Mouse (Mus musculus) midbrain, embryonic 12.5 days (tissue): ENCODE data around the gene Tardbp. TPM values are rescaled to one million over a fixed set of nuclear protein-coding genes. Genes with fewer than 3 reads are reported as not detected.
A peak's percentile ranks its signal among the peaks of the same experiment; 100 is the strongest.

Experiments
- ATAC-seq: fragments of 200-750 bp; cut with Nextera tagmentation; 2 replicates; pipeline ENCODE4 v1.8.0; 2017; ENCODE audit warnings: low read depth, moderate TSS enrichment, moderate library complexity; ENCODE audit not compliant: low FRiP score
- H3K27ac ChIP-seq: fragments of 300-500 bp; sonication (generic); replicated peaks from 2 replicates; pipeline ENCODE4 v1.5.1; 2016; ENCODE audit warnings: mild to moderate bottlenecking
- H3K27me3 ChIP-seq: fragments of 300-500 bp; sonication (generic); 2 replicates; pipeline ENCODE4 v1.6.1; 2016; ENCODE audit warnings: mild to moderate bottlenecking
- H3K36me3 ChIP-seq: fragments of 300-500 bp; sonication (generic); 2 replicates; pipeline ENCODE4 v1.6.1; 2016
- H3K4me1 ChIP-seq: fragments of 300-500 bp; sonication (generic); 2 replicates; pipeline ENCODE4 v1.6.1; 2016
- H3K4me2 ChIP-seq: fragments of 300-500 bp; sonication (generic); replicated peaks from 2 replicates; pipeline ENCODE4 v1.6.1; 2016; ENCODE audit warnings: mild to moderate bottlenecking, moderate library complexity
- H3K4me3 ChIP-seq: fragments of 300-500 bp; sonication (generic); 2 replicates; pipeline ENCODE4 v1.5.1; 2016; ENCODE audit warnings: mild to moderate bottlenecking
- H3K9ac ChIP-seq: fragments of 300-500 bp; sonication (generic); replicated peaks from 2 replicates; pipeline ENCODE4 v1.6.1; 2016; ENCODE audit warnings: mild to moderate bottlenecking, moderate library complexity
- H3K9me3 ChIP-seq: fragments of 300-500 bp; sonication (generic); 2 replicates; pipeline ENCODE4 v1.6.1; 2016; ENCODE audit warnings: mild to moderate bottlenecking
- WGBS: fragments of 180-500 bp; shearing (Covaris S2); methylation state at CpG from one replicate; pipeline ENCODE4 v1.1.7; 2016; 5-methylcytosine and 5-hydroxymethylcytosine counted together
- polyA plus RNA-seq: library from polyadenylated mRNA; unstranded; fragments of >200 nt; fragmentation: Nextera tagmentation; extraction: Ambion mirVana; gene quantifications from 2 replicates; pipeline ENCODE4 v1.2.1, GENCODE M21; 2016

Gene Tardbp
- polyA plus RNA-seq, 1 experiment from 2014 or later, result 385 TPM

GRCm38 (mm10) chr4:148633395-148634061 lies 6.7 kb upstream of the Tardbp start:
- Histone ChIP-seq H3K36me3 (no peaks in the 10 kb centered on the region), H3K4me3 (no peak overlapping the region), H3K9me3 (0 out of 2 replicates have a peak, but pooled peaks cover 2% of the 10 kb centered on the region), H3K4me2 (no peak overlapping the region), H3K9ac (no peak overlapping the region), H3K27ac (no peak overlapping the region), H3K4me1 (no peaks in the 10 kb centered on the region), H3K27me3 (no peaks in the 10 kb centered on the region)
- WGBS, result 75% methylated on average over 2 of the region's 2 CpGs
- ATAC-seq, result no peak

- Histone ChIP-seq H3K27ac (no peak overlapping the region), H3K9me3 (no peaks in the 10 kb centered on the region), H3K4me2 (no peak overlapping the region), H3K9ac (no peak overlapping the region), H3K36me3 (no peaks in the 10 kb centered on the region), H3K4me3 (no peak overlapping the region), H3K4me1 (no peaks in the 10 kb centered on the region), H3K27me3 (no peaks in the 10 kb centered on the region)
- WGBS, result 73% methylated on average over 3 of the region's 3 CpGs
- ATAC-seq, result no peak
Observed at GRCm38 (mm10) chr4:148632013-148632692, 5.3 kb upstream of the Tardbp start.

GRCm38 (mm10) chr4:148627246-148627645 lies 427 bp upstream of the Tardbp start:
- H3K27me3 ChIP-seq, result no peaks in the 10 kb centered on the region
- H3K9ac ChIP-seq, result no peak overlapping the region
- WGBS, result 63% methylated on average over 3 of the region's 3 CpGs
- H3K9me3 ChIP-seq, result no peaks in the 10 kb centered on the region
- peaks cover 20% of the 10 kb centered on the region; the same call in 1 of the 2 replicates for H3K4me1 ChIP-seq
- H3K4me2 ChIP-seq, result peak overlapping the region; percentile 92
- H3K27ac ChIP-seq, result no peak overlapping the region
- H3K36me3 ChIP-seq, result peaks cover 28% of the 10 kb centered on the region
- peak; percentile 47 for ATAC-seq
- peak overlapping the region; percentile 96 for H3K4me3 ChIP-seq

- Histone ChIP-seq H3K9me3 (no peaks in the 10 kb centered on the region), H3K9ac (peak overlapping the region; percentile 99), H3K4me2 (peak overlapping the region; percentile 92), H3K27me3 (no peaks in the 10 kb centered on the region), H3K4me1 (peaks cover 20% of the 10 kb centered on the region; the same call in 1 of the 2 replicates), H3K27ac (peak overlapping the region; percentile 91), H3K36me3 (peaks cover 41% of the 10 kb centered on the region), H3K4me3 (peak overlapping the region; percentile 96)
- peak; percentile 67 for ATAC-seq
- WGBS, result 1% methylated on average over 57 of the region's 57 CpGs
Observed at GRCm38 (mm10) chr4:148625756-148626622, 830 bp downstream of the Tardbp start.

GRCm38 (mm10) chr4:148625010-148625409 lies 1.8 kb downstream of the Tardbp start:
- Histone ChIP-seq H3K27me3 (no peaks in the 10 kb centered on the region), H3K9me3 (no peaks in the 10 kb centered on the region), H3K4me3 (peak overlapping the region; percentile 96), H3K27ac (no peak overlapping the region), H3K4me2 (peak overlapping the region; percentile 92), H3K4me1 (peaks cover 20% of the 10 kb centered on the region; the same call in 1 of the 2 replicates), H3K36me3 (peaks cover 48% of the 10 kb centered on the region), H3K9ac (no peak overlapping the region)
- no peak for ATAC-seq
- 92% methylated on average over 10 of the region's 10 CpGs for WGBS

- 93% methylated on average over 4 of the region's 4 CpGs for WGBS
- Histone ChIP-seq H3K36me3 (peaks cover 62% of the 10 kb centered on the region), H3K4me1 (peaks cover 20% of the 10 kb centered on the region; the same call in 1 of the 2 replicates)
Observed at GRCm38 (mm10) chr4:148623609-148624008, 3.2 kb downstream of the Tardbp start.

GRCm38 (mm10) chr4:148622485-148622884 lies 4.3 kb downstream of the Tardbp start:
- Histone ChIP-seq H3K9me3 (no peaks in the 10 kb centered on the region), H3K4me2 (no peak overlapping the region), H3K27me3 (no peaks in the 10 kb centered on the region), H3K36me3 (peaks cover 69% of the 10 kb centered on the region), H3K4me3 (no peak overlapping the region), H3K4me1 (peaks cover 20% of the 10 kb centered on the region; the same call in 1 of the 2 replicates), H3K27ac (no peak overlapping the region), H3K9ac (no peak overlapping the region)
- whole genome bisulfite sequencing, result 94% methylated on average over 4 of the region's 4 CpGs
- ATAC-seq, result no peak

More at GRCm38 (mm10) chr4:148623609-148624008, 3.2 kb downstream of the Tardbp start:
- H3K27ac ChIP-seq, result no peak overlapping the region
- no peaks in the 10 kb centered on the region for H3K9me3 ChIP-seq
- H3K4me3 ChIP-seq, result peak overlapping the region; percentile 2; the same call in 1 of the 2 replicates
- no peak for ATAC-seq
- H3K9ac ChIP-seq, result no peak overlapping the region
- H3K4me2 ChIP-seq, result no peak overlapping the region
- H3K27me3 ChIP-seq, result no peaks in the 10 kb centered on the region

- H3K36me3 ChIP-seq, result peaks cover 86% of the 10 kb centered on the region
- H3K27me3 ChIP-seq, result no peaks in the 10 kb centered on the region
- no peak overlapping the region for H3K4me2 ChIP-seq
- peaks cover 20% of the 10 kb centered on the region; the same call in 1 of the 2 replicates for H3K4me1 ChIP-seq
- no peaks in the 10 kb centered on the region for H3K9me3 ChIP-seq
- 100% methylated on average over 1 of the region's 1 CpGs for WGBS
- no peak overlapping the region for H3K4me3 ChIP-seq
- H3K9ac ChIP-seq, result no peak overlapping the region
- no peak overlapping the region for H3K27ac ChIP-seq
- ATAC-seq, result no peak
Observed at GRCm38 (mm10) chr4:148620718-148621117, 6.1 kb downstream of the Tardbp start.

- H3K4me2 ChIP-seq, result no peak overlapping the region
- ATAC-seq, result no peak
- no peak overlapping the region for H3K9ac ChIP-seq
- no peak overlapping the region for H3K4me3 ChIP-seq
- no peaks in the 10 kb centered on the region for H3K27me3 ChIP-seq
- H3K9me3 ChIP-seq, result no peaks in the 10 kb centered on the region
- 89% methylated on average over 1 of the region's 1 CpGs for WGBS
- H3K4me1 ChIP-seq, result peaks cover 17% of the 10 kb centered on the region; the same call in 1 of the 2 replicates
- H3K36me3 ChIP-seq, result peaks cover 92% of the 10 kb centered on the region
- H3K27ac ChIP-seq, result no peak overlapping the region
Observed at GRCm38 (mm10) chr4:148619805-148620204, 7.0 kb downstream of the Tardbp start.

GRCm38 (mm10) chr4:148613738-148614137 lies 13.1 kb downstream of the Tardbp start:
- WGBS, result 73% methylated on average over 9 of the region's 9 CpGs
- no peak for ATAC-seq
- Histone ChIP-seq H3K36me3 (peaks cover 71% of the 10 kb centered on the region), H3K9me3 (no peaks in the 10 kb centered on the region), H3K4me2 (no peak overlapping the region), H3K27ac (no peak overlapping the region), H3K27me3 (no peaks in the 10 kb centered on the region), H3K9ac (no peak overlapping the region), H3K4me3 (no peak overlapping the region), H3K4me1 (no peaks in the 10 kb centered on the region)

- Histone ChIP-seq H3K4me1 (no peaks in the 10 kb centered on the region), H3K4me3 (no peak overlapping the region), H3K4me2 (no peak overlapping the region), H3K27ac (no peak overlapping the region), H3K9ac (no peak overlapping the region), H3K36me3 (peaks cover 64% of the 10 kb centered on the region), H3K27me3 (no peaks in the 10 kb centered on the region), H3K9me3 (no peaks in the 10 kb centered on the region)
- ATAC-seq, result no peak
- 71% methylated on average over 4 of the region's 4 CpGs for WGBS
Observed at GRCm38 (mm10) chr4:148612557-148612956, 14.3 kb downstream of the Tardbp start.
